Mouse (Mus musculus) ES-E14 (cell line): ENCODE measurements at regions not wholly inside any gene's neighbourhood (a gene's known extent, or its start where the extent isn't known, plus 50 kb on each side); places are given as distances from the start of the nearest gene placed in this dataset.

Source experiments
- CHD2 ChIP-seq: IDR thresholded peaks from 2 replicates; pipeline ENCODE4 v1.6.1; 2014; ENCODE audit warnings: mild to moderate bottlenecking, low read depth, low read length, inconsistent platforms
- MAFK ChIP-seq: IDR thresholded peaks from 2 replicates; pipeline ENCODE4 v1.6.1; 2014; ENCODE audit warnings: mild to moderate bottlenecking, low read depth, low read length, inconsistent platforms; ENCODE audit not compliant: insufficient read depth
- ZC3H11A ChIP-seq: IDR thresholded peaks from 2 replicates; pipeline ENCODE4 v1.6.1; 2012; ENCODE audit warnings: low read depth, mild to moderate bottlenecking, inconsistent platforms, low read length, borderline replicate concordance
- ZNF384 ChIP-seq: IDR thresholded peaks from 2 replicates; pipeline ENCODE4 v1.6.1; 2012; ENCODE audit warnings: low read depth, low read length, inconsistent platforms

DNA sequence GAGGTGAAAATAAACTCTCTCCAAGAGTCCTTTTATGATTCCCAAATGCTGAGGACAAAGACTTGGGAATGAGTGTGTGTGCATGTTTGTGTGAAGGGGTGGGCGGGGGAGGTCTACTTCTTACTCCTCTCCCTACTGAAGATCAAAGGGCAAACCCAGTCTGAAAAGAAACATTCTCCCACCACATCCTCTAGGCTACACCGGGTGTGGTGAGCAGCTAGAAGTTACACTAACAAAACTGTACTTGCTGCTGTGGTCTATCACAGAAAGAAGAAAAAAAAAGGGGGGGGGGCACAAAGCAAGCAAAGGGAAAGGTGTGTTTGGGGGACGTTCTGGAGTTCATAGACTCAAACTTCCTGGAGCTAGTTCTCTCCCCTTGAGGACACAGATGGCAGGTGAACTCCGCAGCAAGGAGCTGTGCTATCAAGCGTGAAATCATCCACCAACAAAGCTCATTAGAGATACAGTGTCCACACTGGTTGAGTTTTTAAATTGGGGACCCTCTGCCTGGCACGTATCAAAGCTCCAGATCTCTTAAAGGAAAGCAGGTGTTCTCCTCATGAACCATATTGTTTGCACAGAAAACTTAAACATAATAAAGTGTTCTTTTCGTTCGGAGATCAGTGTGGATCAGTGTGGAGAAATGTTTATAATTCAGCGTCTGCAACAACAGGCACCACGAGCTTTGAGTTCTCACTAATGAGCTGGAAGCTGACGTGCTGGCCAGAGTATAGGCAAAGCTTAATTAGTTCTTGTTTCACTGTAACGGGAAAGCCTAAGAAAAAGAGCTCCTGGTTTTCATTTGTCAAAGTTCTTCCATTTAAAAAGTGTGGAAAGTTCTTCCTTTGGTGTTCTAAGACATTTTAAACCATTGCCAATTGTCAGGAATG lies 280.7 kb upstream of the Htr2a start:
- TF ChIP-seq ZNF384 (no peak), ZC3H11A (no peak), CHD2 (no peak), MAFK (no peak)
